Mouse (Mus musculus) heart, postnatal 0 days (tissue): Measurements from ENCODE around the gene Tut7.

Source experiments
- CTCF ChIP-seq: IDR thresholded peaks from 2 replicates; pipeline ENCODE4 v1.5.1; 2016; ENCODE audit warnings: antibody characterized with exemption, control low read depth, low read depth
- EP300 ChIP-seq: IDR thresholded peaks from 2 replicates; pipeline ENCODE4 v1.6.1; 2016; ENCODE audit warnings: antibody characterized with exemption, low read depth

DNA sequence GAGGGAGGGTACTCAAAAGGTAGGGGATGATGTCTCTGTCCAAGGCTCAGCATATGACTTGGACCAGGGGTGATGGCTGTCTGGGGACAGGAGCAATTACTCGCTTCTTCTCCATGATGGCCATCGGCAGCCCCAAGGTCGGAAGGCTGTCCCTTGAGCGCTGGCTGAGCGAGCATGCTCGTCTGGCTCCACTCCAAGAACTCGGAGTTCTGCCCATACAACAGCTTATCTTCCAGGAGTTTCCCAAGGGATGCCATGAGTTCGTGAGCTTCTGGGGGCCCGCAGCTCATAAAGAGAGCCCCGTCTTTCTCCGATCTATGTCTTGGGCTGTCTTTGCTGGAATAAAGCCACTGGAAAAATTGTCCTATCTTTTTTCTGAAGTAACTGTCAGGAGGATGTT, 81.9 kb downstream of the Tut7 start:
- TF ChIP-seq CTCF (no peak), EP300 (no peak)
